Mouse (Mus musculus) heart, postnatal 10 days (tissue): ENCODE data around the gene Wdfy3. TPM values are rescaled to one million over a fixed set of nuclear protein-coding genes. Genes with fewer than 3 reads are reported as not detected.
A peak's percentile ranks its signal among the peaks of the same experiment; 100 is the strongest.

Experiments
- DNase-seq, 2 experiments: peaks; one replicate each; pipeline ENCODE4 v3.0.0; 2021
- intact Hi-C: fragments of 180-260 bp; cut with DNase I; formaldehyde crosslinking; loops from one replicate; pipeline ENCODE4 v1.15.1; 2025
- total RNA-seq, 2 experiments: library from RNA; stranded (reverse); gene quantifications; 2 replicates each; pipeline ENCODE4 v1.2.3; 2021

Gene Wdfy3
- total RNA-seq, 2 experiments from 2014 or later: 43.1 to 43.8 TPM

- DNase-seq: no peak
- intact Hi-C loops: no loop called here
Measured at GRCm38 (mm10) chr5:102055946-102056345, 13.8 kb downstream of the Wdfy3 start.

- DNase-seq: peak; percentile 15 to 26
- intact Hi-C loops: no loop called here
Measured at GRCm38 (mm10) chr5:102055130-102055641, 14.5 kb downstream of the Wdfy3 start.

- peak; percentile 30 to 51 for DNase-seq
- intact Hi-C loops: no loop called here
Measured at GRCm38 (mm10) chr5:102054511-102055093, 15.1 kb downstream of the Wdfy3 start.

GRCm38 (mm10) chr5:102052906-102053305 lies 16.8 kb downstream of the Wdfy3 start:
- no peak for DNase-seq
- intact Hi-C loops: no loop called here

GRCm38 (mm10) chr5:102052465-102052864 lies 17.3 kb downstream of the Wdfy3 start:
- intact Hi-C loops: no loop called here
- no peak for DNase-seq

GRCm38 (mm10) chr5:102050677-102051076 lies 19.0 kb downstream of the Wdfy3 start:
- DNase-seq: no peak
- intact Hi-C loops: no loop called here

- no peak for DNase-seq
- intact Hi-C loops: no loop called here
Measured at GRCm38 (mm10) chr5:102048416-102048815, 21.3 kb downstream of the Wdfy3 start.

- intact Hi-C loops: no loop called here
- DNase-seq: no peak
Measured at GRCm38 (mm10) chr5:102046617-102047116, 23.1 kb downstream of the Wdfy3 start.

GRCm38 (mm10) chr5:102045636-102046616 lies 23.8 kb downstream of the Wdfy3 start:
- peak; percentile 23 to 31 for DNase-seq
- intact Hi-C loops: no loop called here

GRCm38 (mm10) chr5:102045177-102045576 lies 24.5 kb downstream of the Wdfy3 start:
- intact Hi-C loops: no loop called here
- DNase-seq: no peak

GRCm38 (mm10) chr5:102033281-102033680 lies 36.4 kb downstream of the Wdfy3 start:
- no peak for DNase-seq
- intact Hi-C loops: no loop called here

- intact Hi-C loops: no loop called here
Measured at GRCm38 (mm10) chr5:102032594-102033240, 37.0 kb downstream of the Wdfy3 start.

GRCm38 (mm10) chr5:102032191-102032590 lies 37.5 kb downstream of the Wdfy3 start:
- no peak for DNase-seq
- intact Hi-C loops: no loop called here

More at GRCm38 (mm10) chr5:102032594-102033240, 37.0 kb downstream of the Wdfy3 start:
- DNase-seq: no peak

GRCm38 (mm10) chr5:102023376-102023775 lies 46.3 kb downstream of the Wdfy3 start:
- no peak for DNase-seq
- intact Hi-C loops: no loop called here

- DNase-seq: no peak
- intact Hi-C loops: no loop called here
Measured at GRCm38 (mm10) chr5:102022018-102022898, 47.5 kb downstream of the Wdfy3 start.

GRCm38 (mm10) chr5:102014235-102014634 lies 55.5 kb downstream of the Wdfy3 start:
- intact Hi-C loops: no loop called here
- DNase-seq: no peak

- no peak for DNase-seq
- intact Hi-C loops: no loop called here
Measured at GRCm38 (mm10) chr5:102013781-102014180, 55.9 kb downstream of the Wdfy3 start.

GRCm38 (mm10) chr5:102010961-102011360 lies 58.8 kb downstream of the Wdfy3 start:
- intact Hi-C loops: no loop called here
- DNase-seq: no peak

- intact Hi-C loops: no loop called here
- no peak for DNase-seq
Measured at GRCm38 (mm10) chr5:102009606-102010005, 60.1 kb downstream of the Wdfy3 start.

- intact Hi-C loops: no loop called here
Measured at GRCm38 (mm10) chr5:102008712-102009111, 61.0 kb downstream of the Wdfy3 start.

More at GRCm38 (mm10) chr5:102008712-102009111, 61.0 kb downstream of the Wdfy3 start:
- no peak for DNase-seq
